Comparison of ENCODE assay signal across 22 mouse cellular contexts in genomic region chr6:88776964-88777363, GRCm38 (mm10). TPM values are rescaled to one million over a fixed set of nuclear protein-coding genes. Genes with fewer than 3 reads are reported as not detected.
A peak's percentile ranks its signal among the peaks of the same experiment; 100 is the strongest.
DNase-seq lines count a peak whose midpoint lies in the region; ATAC-seq and TF ChIP-seq lines count a peak whose summit lies in the region.
"Had no signal": no experiment of that assay in that cellular context is flagged by ENCODE, and none has a peak within 500 bp of the region (broad histone marks: within the 10 kb centered on the region; RNA-seq: fewer than 3 reads in every experiment).

No protein-coding gene starts in this region.

- no peak overlapping the region for H3K9ac ChIP-seq in hindbrain, embryonic 11.5 days (ENCODE audit: low read depth, low read length)
- H3K9ac ChIP-seq in limb, embryonic 12.5 days (replicated peaks): no peak overlapping the region
- H3K9ac ChIP-seq in neural tube, embryonic 15.5 days (replicated peaks): no peak overlapping the region
- H3K9ac ChIP-seq: embryonic facial prominence, embryonic 12.5 days; forebrain, embryonic 13.5 days; heart, embryonic 13.5 days; liver, embryonic 14.5 days; midbrain, embryonic 13.5 days; neural tube, embryonic 13.5 days had no signal

- H3K4me2 ChIP-seq in hindbrain, embryonic 11.5 days (replicated peaks; ENCODE audit: low read depth, low read length): no peak overlapping the region
- no peak overlapping the region for H3K4me2 ChIP-seq in limb, embryonic 12.5 days
- no peak overlapping the region for H3K4me2 ChIP-seq in neural tube, embryonic 15.5 days
- H3K4me2 ChIP-seq: embryonic facial prominence, embryonic 12.5 days; forebrain, embryonic 13.5 days; heart, embryonic 13.5 days; midbrain, embryonic 13.5 days; neural tube, embryonic 13.5 days had no signal

- 74% methylated on average over 8 of the region's 8 CpGs for WGBS in hindbrain, embryonic 10.5 days
- 75% methylated on average over 8 of the region's 8 CpGs for WGBS in hindbrain, embryonic 11.5 days
- 67% methylated on average over 8 of the region's 8 CpGs for WGBS in limb, embryonic 12.5 days
- 80% methylated on average over 8 of the region's 8 CpGs for WGBS in neural tube, embryonic 15.5 days

- no peak for TF ChIP-seq CTCF in gastrocnemius, adult 2 months (IDR thresholded peaks at IDR 0.05)
- TF ChIP-seq CTCF in left cerebral cortex, adult 2 months (IDR thresholded peaks at IDR 0.05): no peak

- intact Hi-C loops in gastrocnemius, adult 2 months (cut with DNase I): no loop called here
- intact Hi-C loops in left cerebral cortex, adult 2 months (cut with DNase I): no loop called here

- H3K27me3 ChIP-seq in hindbrain, embryonic 10.5 days (ENCODE audit: insufficient read depth, poor library complexity, severe bottlenecking): peaks cover 9% of the 10 kb centered on the region
- H3K27me3 ChIP-seq in hindbrain, embryonic 11.5 days (ENCODE audit: control insufficient read depth, insufficient read depth, low read length): no peaks in the 10 kb centered on the region
- 0 out of 2 replicates have a peak, but pooled peaks cover 2% of the 10 kb centered on the region for H3K27me3 ChIP-seq in limb, embryonic 12.5 days
- H3K27me3 ChIP-seq in neural tube, embryonic 15.5 days (replicated peaks): no peaks in the 10 kb centered on the region
- H3K27me3 ChIP-seq: heart, embryonic 13.5 days; midbrain, embryonic 13.5 days; neural tube, embryonic 13.5 days had no signal

- H3K4me3 ChIP-seq in gastrocnemius, adult 2 months: peak overlapping the region; percentile 25
- no peak overlapping the region for H3K4me3 ChIP-seq in hindbrain, embryonic 10.5 days
- no peak overlapping the region for H3K4me3 ChIP-seq in hindbrain, embryonic 11.5 days (ENCODE audit: low read depth, low read length)
- no peak overlapping the region for H3K4me3 ChIP-seq in left cerebral cortex, adult 2 months
- H3K4me3 ChIP-seq in limb, embryonic 12.5 days (replicated peaks): no peak overlapping the region
- H3K4me3 ChIP-seq in neural tube, embryonic 15.5 days (replicated peaks): no peak overlapping the region
- H3K4me3 ChIP-seq: embryonic facial prominence, embryonic 12.5 days; erythroblast, embryonic 14.5 days; forebrain, embryonic 13.5 days; heart, embryonic 13.5 days; midbrain, embryonic 13.5 days; neural tube, embryonic 13.5 days had no signal

- H3K4me1 ChIP-seq in hindbrain, embryonic 10.5 days (replicated peaks): peaks cover 59% of the 10 kb centered on the region
- H3K4me1 ChIP-seq in hindbrain, embryonic 11.5 days (replicated peaks; ENCODE audit: control insufficient read depth, insufficient read depth, low read length): no peaks in the 10 kb centered on the region
- peaks cover 48% of the 10 kb centered on the region for H3K4me1 ChIP-seq in limb, embryonic 12.5 days (replicated peaks)
- H3K4me1 ChIP-seq in neural tube, embryonic 15.5 days: peaks cover 31% of the 10 kb centered on the region

- no peaks in the 10 kb centered on the region for H3K36me3 ChIP-seq in hindbrain, embryonic 10.5 days
- H3K36me3 ChIP-seq in hindbrain, embryonic 11.5 days (ENCODE audit: control insufficient read depth, insufficient read depth, low read length): no peaks in the 10 kb centered on the region
- no peaks in the 10 kb centered on the region for H3K36me3 ChIP-seq in limb, embryonic 12.5 days
- H3K36me3 ChIP-seq in neural tube, embryonic 15.5 days: no peaks in the 10 kb centered on the region
- H3K36me3 ChIP-seq: embryonic facial prominence, embryonic 12.5 days; G1E; heart, embryonic 13.5 days; midbrain, embryonic 13.5 days; neural tube, embryonic 13.5 days had no signal

- no peak for ATAC-seq in hindbrain, embryonic 11.5 days (ENCODE audit: low FRiP score)
- ATAC-seq in limb, embryonic 12.5 days (ENCODE audit: insufficient number of reproducible peaks, insufficient read depth, low FRiP score, low TSS enrichment, low read depth): peak; percentile 26; the same call in 1 of the 2 replicates
- ATAC-seq in neural tube, embryonic 15.5 days (ENCODE audit: low FRiP score): no peak
- ATAC-seq: activated CD4-positive, CD25-positive, alpha-beta regulatory T cell, adult 4 months; CD4-positive, CD25-positive, alpha-beta regulatory T cell, adult 4 months; forebrain, embryonic 13.5 days; midbrain, embryonic 13.5 days had no signal

- H3K27ac ChIP-seq in gastrocnemius, adult 2 months: peak overlapping the region; percentile 86
- H3K27ac ChIP-seq in hindbrain, embryonic 10.5 days: peak overlapping the region; percentile 40; the same call in 1 of the 2 replicates
- H3K27ac ChIP-seq in hindbrain, embryonic 11.5 days (ENCODE audit: low read depth, low read length): no peak overlapping the region
- peak overlapping the region; percentile 50 for H3K27ac ChIP-seq in left cerebral cortex, adult 2 months
- peak overlapping the region; percentile 50; the same call in 1 of the 2 replicates for H3K27ac ChIP-seq in limb, embryonic 12.5 days
- no peak overlapping the region for H3K27ac ChIP-seq in neural tube, embryonic 15.5 days (replicated peaks)
- H3K27ac ChIP-seq: embryonic facial prominence, embryonic 12.5 days; forebrain, embryonic 13.5 days; heart, embryonic 13.5 days; liver, embryonic 14.5 days; midbrain, embryonic 13.5 days; neural tube, embryonic 13.5 days had no signal

- H3K9me3 ChIP-seq in hindbrain, embryonic 10.5 days: no peaks in the 10 kb centered on the region
- H3K9me3 ChIP-seq in hindbrain, embryonic 11.5 days (ENCODE audit: control insufficient read depth, low read length): no peaks in the 10 kb centered on the region
- no peaks in the 10 kb centered on the region for H3K9me3 ChIP-seq in limb, embryonic 12.5 days
- H3K9me3 ChIP-seq in neural tube, embryonic 15.5 days (replicated peaks): no peaks in the 10 kb centered on the region
- H3K9me3 ChIP-seq: embryonic facial prominence, embryonic 12.5 days; forebrain, embryonic 13.5 days; G1E; heart, embryonic 13.5 days; midbrain, embryonic 13.5 days; neural tube, embryonic 13.5 days had no signal

- DNase-seq in gastrocnemius, adult 2 months: no peak
- DNase-seq in gastrocnemius, postnatal 25 days: no peak
- no peak for DNase-seq in hindbrain, embryonic 10.5 days (ENCODE audit: low spot score)
- DNase-seq in hindbrain, embryonic 11.5 days (ENCODE audit: low spot score): no peak
- DNase-seq in left cerebral cortex, adult 2 months (ENCODE audit: extremely low spot score in 1 of 2, low spot score in 2 of 2): no peak
- no peak for DNase-seq in left cerebral cortex, adult 18-20 months (ENCODE audit: low spot score in 2 of 2)
- DNase-seq: kidney, adult 11 months; left cerebral cortex, postnatal 4 days; spleen, adult 18-20 months; thymus, postnatal 36 days had no signal

RNA-seq across cellular contexts. Expression of gene Mgll, which starts 52.8 kb away (rescaled TPM):
- 10 to 100 TPM; 22.5 to 46.8 TPM for total RNA-seq in gastrocnemius, adult 2 months (2021)
- 10 to 100 TPM; 40.0 to 47.5 TPM for total RNA-seq in gastrocnemius, postnatal 25 days (2021)
- 4.3 and 10.2 TPM in 2 replicates for polyA plus RNA-seq in hindbrain, embryonic 10.5 days (2016; fragmentation: Nextera tagmentation; extraction: Ambion mirVana)
- 4.6 and 6.0 TPM in 2 replicates for polyA plus RNA-seq in hindbrain, embryonic 11.5 days (2014; fragmentation: Nextera tagmentation; extraction: Ambion mirVana)
- 100 to 1,000 TPM; 185 to 189 TPM for total RNA-seq in left cerebral cortex, adult 2 months (2021)
- total RNA-seq in left cerebral cortex, adult 18-20 months (2021): 100 to 1,000 TPM; 162 to 172 TPM
- polyA plus RNA-seq in limb, embryonic 12.5 days (2016; fragmentation: Nextera tagmentation; extraction: Ambion mirVana): 8.0 and 9.4 TPM in 2 replicates
- 72.1 and 74.7 TPM in 2 replicates for polyA plus RNA-seq in neural tube, embryonic 15.5 days (2015; fragmentation: Nextera tagmentation; extraction: Ambion mirVana)

Comparison
In these comparisons a context has a peak if more than half of its experiments do, and no peak if none do; other contexts are left out.
1. H3K27ac ChIP-seq: peak in gastrocnemius, adult 2 months (single experiment), hindbrain, embryonic 10.5 days (single experiment), left cerebral cortex, adult 2 months (single experiment) and limb, embryonic 12.5 days (single experiment); none in hindbrain, embryonic 11.5 days (single experiment) and neural tube, embryonic 15.5 days (single experiment).